Mouse (Mus musculus): ENCODE measurements at regions not wholly inside any gene's neighbourhood (a gene's known extent, or its start where the extent isn't known, plus 50 kb on each side); places are given as distances from the start of the nearest gene placed in this dataset.
A peak's percentile ranks its signal among the peaks of the same experiment; 100 is the strongest.

DNA sequence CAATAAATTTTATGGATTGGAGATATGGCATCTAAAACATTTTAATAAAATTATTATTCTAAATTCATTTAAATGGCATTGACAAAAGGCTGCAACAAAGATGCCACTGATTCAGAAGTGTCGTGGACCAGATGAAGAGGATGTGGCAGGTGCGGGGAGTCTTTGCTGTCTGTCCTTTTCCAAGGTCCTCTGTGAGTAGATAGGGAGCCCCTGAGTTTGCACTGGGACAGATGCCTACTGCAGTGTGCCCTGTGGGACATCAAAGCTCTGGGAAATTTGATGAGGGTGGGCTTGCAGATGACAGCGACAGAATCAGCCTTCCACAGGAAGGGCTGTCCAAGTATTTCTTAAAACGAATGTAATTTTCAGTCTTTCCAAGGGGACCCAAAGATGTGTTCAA is 541.2 kb downstream of the Bcl11a start:
- DNase-seq, result no peak

GRCm38 (mm10) chr11:24628619-24629018 is 550.8 kb downstream of the Bcl11a start:
- DNase-seq, result no peak

GRCm38 (mm10) chr11:24629431-24629830 is 551.6 kb downstream of the Bcl11a start:
- DNase-seq, result no peak

DNA sequence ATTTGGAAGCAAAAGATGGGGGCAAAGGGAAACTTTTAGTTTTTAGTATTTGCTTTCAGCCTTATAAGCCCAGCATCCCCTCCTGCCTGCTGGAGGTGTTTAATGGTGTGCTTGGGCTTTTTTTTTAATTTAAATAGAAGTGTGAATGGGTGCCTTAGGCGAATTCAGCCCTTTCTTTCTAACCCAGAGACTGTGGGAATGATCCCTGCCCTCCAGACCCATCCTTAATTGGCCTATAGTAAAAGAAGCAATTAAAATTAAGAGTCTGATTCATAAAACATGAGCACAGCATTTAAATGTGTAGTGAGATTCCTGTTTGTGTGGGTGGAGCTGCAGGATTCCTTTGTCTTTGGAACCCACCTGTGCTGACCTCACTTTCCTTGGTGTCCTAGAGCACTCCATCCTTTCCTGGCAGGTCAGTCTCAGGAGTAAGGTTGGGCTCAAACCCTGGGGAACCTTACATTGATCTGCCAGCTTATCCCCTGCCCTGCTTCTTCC is 552.6 kb downstream of the Bcl11a start:
- DNase-seq, result no peak

- peak; percentile 61 for DNase-seq
These were observed 553.8 kb downstream of the Bcl11a start for GRCm38 (mm10) chr11:24631651-24632050.

DNA sequence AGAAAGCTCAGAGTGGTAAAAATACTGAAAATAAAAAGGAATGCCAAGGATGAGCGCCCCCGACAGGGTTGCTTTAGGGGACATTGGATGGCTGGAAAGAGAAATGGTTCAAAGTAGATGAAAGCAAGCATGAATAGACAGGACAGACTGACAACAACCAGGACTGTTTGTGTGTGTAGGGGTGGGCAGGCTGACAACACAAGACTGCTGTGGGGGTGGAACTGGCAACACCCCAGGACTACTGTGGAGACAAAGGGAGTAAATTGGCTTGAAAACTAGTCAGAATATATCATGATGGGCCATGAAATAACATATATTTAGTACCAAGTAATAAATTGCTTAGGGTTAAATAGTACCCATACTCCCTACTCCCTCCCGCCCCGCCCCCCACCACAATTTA is 558.9 kb downstream of the Bcl11a start:
- peak; percentile 56 for DNase-seq

- DNase-seq, result no peak
These were observed 565.7 kb downstream of the Bcl11a start for GRCm38 (mm10) chr11:24643439-24644109.

GRCm38 (mm10) chr11:24652852-24653251 is 575.0 kb downstream of the Bcl11a start:
- DNase-seq, result no peak

GRCm38 (mm10) chr11:24664082-24664481 is 586.2 kb downstream of the Bcl11a start:
- DNase-seq, result no peak

DNA sequence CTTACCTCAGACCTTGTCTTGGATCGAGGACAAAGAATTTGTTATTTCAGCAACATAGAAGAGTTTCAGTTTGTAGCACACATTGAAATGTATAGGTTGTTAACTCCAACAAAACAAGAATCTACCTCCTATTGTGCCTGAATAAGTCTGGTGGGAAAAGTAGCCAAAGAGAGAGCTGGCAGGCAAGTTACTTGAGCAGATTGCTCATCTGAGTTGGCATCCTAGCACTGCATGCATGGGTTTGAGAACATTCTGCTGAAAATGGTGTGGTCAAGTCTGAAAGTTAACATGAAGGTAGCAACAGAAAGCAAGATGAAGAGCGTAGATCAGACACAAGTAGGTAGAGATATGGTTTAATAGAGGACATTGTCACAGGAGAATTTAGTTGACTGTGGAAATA is 587.5 kb downstream of the Bcl11a start:
- DNase-seq, result no peak

DNA sequence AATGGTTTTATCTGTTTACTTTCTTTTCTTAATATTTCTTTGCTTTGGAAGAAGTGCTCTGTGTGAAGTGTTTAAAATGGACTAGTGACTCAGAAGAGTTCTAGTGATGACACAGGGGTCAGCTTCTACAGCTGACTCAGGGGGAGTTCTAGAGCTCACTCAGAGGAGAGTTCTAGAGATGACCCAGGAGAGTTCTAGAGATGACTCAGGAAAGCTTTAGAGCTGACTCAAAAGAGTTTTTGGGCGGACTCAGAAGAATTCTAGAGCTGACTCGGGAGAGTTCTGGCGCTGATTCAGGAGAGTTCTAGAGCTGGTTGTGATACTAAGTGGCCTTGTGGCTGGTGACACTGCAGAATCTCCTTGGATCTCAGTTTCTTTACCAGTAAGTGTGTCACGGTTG is 593.8 kb downstream of the Bcl11a start:
- DNase-seq, result no peak

- no peak for DNase-seq
These were observed 595.7 kb downstream of the Bcl11a start for GRCm38 (mm10) chr11:24673248-24674207.

DNA sequence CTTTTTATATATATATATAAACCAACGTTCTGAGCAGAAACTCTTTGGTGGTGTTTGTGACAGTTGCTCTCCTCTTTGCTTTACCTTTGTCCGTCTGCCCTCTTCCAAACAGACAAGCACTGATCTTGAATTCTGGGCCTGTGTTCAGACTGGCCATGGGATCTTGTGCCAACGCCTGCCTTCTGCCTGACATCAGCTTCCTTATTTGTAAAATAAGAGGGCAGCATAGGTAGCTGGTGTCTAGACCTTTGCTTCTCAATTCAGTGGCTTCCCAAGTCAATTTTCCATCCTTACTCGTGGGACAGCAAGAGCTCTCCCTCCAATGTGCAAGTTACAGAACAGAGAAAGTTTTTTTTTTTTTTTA is 596.3 kb downstream of the Bcl11a start:
- DNase-seq, result no peak

- peak; percentile 16 for DNase-seq
These were observed 599.2 kb downstream of the Bcl11a start for GRCm38 (mm10) chr11:24677016-24677415.

DNA sequence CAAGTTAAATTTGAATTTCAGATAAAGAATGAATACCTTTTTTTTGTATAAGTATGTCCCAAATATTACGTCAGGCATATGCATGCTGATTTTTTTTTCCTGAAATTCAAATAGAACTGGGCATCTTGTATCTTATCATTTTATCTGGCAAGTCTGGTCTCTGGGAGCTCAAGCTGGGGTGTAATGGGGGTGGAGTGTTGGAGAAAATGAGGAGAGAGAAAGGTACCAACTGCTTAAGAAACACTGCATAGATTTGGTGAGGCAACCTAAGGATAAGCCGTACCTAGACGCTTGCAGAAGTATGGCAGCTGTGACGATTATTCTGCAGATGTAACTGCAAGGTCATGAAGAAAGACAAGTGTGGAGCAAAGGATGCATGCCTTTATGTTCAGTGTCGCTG is 601.7 kb downstream of the Bcl11a start:
- peak; percentile 35 for DNase-seq

GRCm38 (mm10) chr11:24682423-24682822 is 604.6 kb downstream of the Bcl11a start:
- no peak for DNase-seq

DNA sequence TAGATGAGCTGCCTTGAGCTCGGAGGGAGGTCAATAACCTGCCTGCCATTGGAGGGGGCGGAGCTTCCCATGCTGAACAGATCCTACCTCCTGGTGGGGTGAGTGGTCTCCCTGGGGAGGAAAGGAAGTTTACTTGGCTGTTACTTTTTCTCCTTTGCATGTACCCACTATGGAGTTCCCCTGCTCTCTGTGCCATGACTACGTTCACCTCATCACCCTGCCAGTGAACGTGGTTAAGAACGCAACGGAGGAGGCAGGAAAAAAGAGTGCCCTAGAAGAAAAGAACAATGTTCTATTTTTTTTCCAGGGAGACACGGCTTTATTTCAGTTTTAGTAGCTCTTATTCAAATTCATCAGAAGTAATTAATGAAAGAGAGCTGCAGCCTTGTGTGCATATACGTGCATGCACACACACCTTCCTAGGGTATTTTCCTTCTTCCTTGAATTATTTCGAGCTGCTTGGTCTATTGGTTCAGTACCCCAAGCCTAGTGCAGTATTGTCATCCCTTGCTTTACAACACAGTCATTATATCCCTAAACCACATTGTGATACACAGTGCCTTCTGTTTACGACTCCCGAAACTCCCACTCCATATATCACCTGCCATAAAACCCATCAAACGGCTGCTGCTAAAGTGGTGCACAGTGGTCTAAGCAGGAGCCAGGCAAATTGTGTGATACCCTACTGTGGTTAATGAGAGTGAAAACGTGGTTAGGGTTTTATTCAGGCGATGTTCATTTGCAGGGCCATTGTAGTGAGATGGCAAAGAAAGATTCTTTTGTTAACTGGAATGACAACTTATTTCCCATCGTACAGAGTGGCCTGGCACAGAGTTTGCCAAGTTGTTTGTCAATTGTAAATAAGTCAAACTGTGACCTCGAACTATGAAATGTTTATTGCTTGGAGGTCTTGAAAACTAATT is 608.0 kb downstream of the Bcl11a start:
- DNase-seq, result no peak

DNA sequence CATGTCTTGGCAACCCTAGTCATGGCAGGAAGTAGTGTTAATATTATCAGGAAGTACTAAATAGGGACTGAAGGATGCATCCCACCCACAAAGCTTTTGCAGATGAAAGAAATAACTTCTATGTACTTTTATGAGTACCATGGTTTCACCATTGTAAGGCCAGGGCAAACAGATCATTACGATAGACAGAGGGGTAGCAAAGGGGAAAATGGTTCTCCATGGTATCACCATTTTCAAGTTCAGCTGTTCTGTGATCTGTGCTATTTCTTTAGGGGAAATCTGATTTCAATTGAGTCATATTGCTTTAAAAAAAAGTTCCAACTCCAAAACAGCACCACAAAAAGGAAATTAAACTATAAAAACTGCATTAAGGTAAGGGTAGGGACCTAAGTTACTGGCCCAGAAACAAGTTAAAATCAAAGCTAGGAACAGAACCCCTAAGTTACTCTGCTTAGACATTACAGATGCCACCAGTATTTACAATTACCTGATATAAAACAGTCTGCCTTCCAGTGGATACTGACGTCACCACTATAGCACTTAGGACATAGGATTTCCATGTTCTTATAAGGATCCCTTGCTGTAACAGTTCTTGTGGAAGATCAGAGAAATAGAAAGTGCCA is 610.4 kb downstream of the Bcl11a start:
- DNase-seq, result no peak

GRCm38 (mm10) chr11:24689807-24690333 is 612.0 kb downstream of the Bcl11a start:
- no peak for DNase-seq

DNA sequence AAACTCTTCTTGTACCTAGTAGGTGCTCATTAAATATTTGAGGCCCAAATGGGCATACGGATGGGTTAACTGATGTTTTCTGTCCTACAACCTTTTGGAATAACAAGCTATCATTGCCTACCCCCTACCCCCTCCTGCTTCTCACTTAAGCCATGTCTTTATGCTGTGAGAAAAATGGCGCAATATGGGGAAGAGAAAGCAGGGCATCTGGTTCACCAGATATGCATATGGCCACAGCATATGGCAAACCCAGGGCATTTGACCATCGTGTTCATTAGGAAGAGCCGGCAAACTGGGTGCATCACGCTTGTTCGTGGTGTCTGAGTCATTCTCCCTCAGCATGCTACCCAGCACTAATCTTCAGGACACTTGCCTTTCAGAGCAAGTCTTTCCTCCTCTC is 616.1 kb downstream of the Bcl11a start:
- DNase-seq, result no peak

DNA sequence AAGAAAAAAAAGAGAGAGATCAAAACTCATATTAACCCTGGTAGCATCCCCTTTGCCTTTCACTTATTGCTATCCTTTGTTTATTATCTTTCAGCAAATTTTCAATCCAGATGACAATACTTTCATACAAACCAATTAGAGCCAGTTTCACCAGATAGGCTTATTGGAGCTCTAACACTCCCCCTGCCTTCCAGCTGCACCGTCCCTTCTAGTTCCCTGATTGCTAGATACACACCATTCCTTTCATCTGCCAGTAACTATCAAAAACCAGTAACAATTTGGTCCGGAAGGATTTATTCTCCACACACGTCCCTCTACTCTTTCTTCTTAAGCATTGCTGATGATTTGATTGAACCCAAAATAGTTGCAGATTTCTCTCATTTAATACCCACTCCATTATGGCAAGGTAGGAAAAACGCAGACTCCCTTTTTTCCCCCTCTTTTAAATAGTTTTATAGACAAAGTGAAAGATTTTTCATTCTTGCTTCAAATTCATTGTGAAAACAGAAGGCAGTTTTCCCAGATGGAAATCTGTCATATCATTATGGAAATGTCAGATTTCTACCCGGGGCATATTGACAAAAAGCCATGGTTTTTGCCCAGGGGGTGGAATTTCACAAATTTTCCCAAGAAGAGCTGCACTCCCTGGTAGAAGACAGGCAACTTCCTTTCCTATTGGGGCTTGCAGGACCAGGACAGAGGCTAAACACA is 617.3 kb downstream of the Bcl11a start:
- DNase-seq, result no peak

DNA sequence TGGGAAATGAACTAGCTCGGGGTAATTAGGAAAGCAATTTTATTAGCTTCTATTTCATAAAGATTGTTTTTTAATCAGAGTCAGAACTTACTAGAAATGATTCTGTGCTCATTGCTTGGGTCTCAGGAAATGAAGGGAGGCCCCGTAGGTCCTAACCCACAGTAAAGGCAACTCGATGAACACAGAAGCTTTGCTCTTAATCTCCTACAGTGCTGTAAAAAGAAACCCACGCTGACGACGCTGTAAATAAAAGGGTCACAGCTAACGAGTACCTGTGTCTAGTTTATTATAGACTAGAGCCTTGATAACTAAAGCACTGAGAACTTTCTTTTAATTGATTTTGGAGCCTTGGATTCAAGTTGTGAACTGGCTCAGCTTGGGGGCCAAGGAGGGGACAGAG is 618.7 kb downstream of the Bcl11a start:
- DNase-seq, result no peak
